Mouse (Mus musculus) induced T-regulatory cell, adult 2 months (primary cell): Measurements from ENCODE around the gene Fbxl8.

Experiments
- DNase-seq: peaks from one replicate; pipeline ENCODE4 v3.0.0-alpha.2; 2012; ENCODE audit warnings: low read depth

Gene Fbxl8

DNA sequence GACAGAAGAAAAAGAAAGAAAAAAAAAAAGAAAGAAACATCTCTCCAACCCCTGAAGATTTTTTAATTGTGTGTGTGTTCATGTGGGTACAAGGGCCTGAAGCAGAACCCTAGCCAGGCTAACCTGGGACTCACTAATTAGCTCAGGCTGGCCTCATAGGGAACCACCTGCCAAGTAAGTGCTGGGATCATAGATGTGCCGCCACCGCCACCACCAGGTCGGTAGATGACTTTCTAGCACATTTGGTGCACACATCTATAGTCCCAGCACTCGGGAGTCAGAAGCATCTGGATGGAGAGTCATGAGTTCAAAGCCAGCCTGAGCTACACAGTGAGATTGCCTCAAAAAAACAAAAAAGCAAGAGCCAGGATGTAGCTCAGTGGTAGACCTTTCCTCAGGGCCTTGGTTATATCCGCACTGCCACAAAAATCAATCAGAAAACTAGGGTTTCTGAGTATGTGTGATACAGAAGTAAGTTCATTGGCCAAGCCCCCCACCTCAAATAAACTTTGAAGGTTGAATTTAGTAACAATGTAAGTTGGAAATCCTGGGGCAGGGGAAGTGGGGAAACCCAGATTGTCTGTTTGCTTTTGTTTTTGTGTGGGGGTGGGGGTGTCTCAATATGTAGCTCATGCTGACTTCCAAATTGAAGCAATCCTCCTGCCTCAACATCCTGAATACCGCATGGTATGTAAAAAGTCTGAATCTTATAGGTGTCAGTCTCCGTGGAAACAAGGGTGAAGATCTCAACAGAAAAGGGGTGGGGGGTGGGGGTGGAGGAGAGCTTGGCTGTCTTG, 6.9 kb upstream of the Fbxl8 start:
- no peak for DNase-seq

DNA sequence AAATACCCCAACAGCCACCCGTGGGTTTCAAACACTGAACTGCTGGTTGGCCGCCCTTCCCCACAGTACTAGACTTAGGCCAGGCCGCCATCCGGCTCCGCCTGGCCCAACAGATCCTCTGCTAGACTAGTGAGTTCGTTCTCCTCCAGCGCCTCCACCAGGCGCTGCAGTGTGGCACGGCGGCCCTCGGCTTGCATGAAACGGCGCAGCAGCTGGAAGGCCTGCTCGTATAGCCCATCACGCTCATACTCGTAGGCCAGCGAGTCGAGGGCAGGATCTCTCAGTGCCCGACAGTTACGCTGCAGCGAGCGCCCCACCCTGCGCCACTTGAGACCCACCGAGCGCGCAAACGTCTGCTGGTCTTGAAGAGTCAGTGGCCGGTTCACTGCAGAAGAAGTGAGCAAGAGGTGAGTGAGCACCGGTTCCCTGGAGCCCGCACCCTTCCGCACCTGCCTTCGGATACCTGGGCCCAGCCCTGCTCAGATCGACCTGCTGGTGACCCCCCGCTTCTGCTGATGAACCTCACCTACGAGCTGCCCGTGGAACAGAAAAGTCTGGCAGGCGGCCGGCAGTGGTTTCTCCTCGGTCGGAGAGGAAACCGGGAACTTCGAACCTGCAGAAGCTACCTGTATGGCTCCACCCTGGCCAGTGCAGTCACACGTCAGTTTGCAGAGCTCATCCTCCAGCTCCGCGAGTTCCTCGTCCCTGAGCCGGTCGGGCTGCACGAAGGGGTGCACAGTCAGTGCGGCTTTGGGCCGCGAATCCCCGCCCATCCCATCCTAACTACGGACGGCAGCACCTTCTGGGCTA, 5.3 kb upstream of the Fbxl8 start:
- DNase-seq = no peak

DNA sequence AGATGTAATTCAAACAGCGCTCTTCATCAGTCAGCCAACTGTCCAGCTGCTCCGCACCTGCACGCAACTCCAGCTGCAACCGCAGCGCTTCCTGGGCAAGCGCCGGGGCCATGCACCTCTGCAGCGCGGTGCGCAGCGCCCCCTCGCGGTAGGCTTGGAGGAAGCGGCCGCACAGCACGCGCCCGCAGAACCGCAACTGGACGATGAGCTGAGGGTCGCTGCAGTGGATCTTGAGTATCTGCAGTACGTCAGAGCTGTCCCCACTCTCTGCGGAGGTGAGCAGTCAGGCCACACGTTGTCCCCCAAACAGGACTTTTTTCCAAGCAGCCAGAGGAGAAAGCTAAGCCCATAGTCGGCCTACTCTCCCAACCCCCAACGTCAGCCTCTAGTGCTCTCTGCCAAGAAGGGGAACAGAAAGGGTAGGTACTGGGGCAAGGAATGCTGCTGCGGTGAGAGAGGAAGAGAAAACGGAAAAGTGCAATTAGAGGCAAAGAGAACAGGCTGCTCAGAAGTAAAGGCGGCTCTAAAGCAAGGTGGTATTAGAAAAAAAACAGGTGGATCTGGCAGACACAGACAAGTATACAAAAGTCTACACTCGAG, 4.6 kb upstream of the Fbxl8 start:
- DNase-seq = peak; percentile 80

DNA sequence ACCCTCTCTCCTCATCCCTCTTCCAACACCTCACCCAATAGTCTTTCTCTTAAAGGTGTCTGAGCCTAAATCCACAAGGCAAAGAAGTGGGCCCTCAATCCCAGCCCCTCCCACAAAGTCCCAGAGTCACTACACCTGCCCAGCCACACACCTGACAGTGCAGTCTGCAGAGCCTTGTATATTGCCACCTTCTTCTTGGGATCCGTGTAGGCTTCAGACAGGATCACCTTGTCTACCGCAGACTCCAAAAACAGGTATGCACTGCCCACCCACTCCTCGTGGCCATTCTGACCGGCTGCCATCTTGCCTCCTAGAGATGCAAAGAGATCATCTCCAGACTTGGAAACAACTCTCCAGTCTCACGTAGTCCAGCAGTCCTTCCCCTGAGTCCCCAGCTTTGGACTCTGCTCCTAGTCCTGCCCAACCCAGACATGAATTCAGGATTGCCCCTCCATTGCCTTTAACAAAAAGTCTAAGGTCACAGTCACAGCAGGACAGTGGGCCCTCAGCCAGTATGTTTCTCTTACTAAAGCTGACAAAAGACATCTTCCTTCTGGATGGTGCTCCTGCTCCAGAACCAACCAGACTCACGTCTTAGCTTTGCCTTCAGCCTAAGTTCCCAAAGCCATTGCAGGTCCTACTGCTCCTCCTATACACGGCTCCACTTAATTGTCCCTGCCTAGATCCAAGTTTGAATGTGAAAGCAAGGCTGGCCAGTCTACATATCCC, 3.9 kb upstream of the Fbxl8 start:
- no peak for DNase-seq

DNA sequence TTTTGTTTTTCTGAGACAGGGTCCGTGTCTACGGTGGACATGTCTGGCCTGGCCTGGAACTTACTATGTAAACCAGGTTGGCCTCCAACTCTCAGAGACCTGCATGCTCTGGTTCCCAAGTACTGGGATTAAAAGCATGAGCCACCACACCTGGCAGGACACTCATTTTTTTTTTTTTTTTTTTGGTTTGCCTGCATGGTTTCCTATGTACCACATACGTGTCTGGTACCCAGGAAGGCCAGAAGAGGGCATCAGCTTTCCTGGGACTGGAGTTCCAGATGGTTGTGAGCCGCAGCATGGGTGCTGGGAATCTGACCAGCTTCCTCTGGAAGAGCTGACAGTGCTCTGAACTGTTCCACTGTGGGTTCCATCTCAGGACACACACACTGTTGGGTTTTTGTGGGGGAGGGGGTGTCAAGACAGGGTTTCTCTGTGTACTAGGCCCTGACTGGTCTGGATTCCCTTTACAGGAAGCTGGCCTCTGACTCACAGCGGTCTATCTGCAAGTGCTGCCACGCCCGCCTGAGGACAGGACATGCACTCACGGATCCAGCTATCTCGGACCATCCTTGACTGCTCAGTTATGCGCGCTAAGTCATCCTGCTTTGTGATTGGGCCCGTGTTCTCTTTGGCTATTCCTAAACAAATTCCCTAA, 3.0 kb upstream of the Fbxl8 start:
- DNase-seq = no peak

DNA sequence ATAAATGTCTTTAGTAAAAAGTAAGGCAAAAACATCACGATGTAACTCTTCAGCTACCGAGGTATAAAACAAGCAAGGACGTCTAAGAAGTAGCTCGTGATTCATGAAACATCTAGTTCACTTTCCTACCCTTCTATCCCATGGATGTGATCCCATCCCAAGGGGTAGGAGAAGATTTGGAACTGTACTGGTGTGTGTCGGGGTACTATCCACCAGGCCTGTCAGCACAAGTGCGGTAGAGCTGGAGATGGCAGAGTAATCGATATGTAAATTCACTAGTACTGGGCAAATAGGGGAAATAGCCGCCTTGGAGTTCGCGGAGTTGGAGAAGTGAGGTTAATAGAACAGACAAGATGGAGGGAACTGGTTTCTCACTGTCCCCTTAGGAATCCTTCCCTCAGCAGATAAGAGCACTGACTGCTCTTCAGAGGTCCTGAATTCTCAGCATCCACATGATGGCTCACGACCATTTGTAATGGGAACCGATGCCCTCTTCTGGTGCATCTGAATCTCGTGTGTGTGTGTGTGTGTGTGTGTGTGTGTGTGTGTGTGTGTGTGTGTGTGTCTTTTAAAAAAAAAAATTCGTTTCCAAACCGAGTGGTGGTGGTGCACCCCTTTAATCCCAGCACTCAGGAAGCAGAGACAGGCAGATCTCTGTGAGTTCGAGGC, 1.1 kb upstream of the Fbxl8 start:
- DNase-seq = peak; percentile 25

DNA sequence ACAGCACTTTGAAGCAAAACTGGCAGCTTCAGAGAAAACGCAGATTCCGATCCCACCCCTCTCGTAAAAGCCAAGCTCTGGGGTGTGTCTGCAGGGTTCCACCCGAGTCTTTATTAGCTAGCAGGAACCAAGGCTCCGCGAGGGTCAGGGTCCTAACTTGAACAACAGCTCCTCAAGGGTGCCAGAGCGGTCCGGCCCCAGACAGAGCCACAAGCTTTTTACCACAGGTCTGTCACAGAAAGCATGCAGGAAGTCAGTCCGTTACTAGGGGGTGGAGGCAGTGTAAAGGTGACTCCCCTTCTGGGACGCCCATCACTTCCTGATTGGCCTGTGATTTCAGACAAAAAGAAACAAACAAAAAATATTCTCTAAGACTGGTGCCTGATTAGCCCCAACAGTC, 680 bp downstream of the Fbxl8 start:
- peak; percentile 88 for DNase-seq

DNA sequence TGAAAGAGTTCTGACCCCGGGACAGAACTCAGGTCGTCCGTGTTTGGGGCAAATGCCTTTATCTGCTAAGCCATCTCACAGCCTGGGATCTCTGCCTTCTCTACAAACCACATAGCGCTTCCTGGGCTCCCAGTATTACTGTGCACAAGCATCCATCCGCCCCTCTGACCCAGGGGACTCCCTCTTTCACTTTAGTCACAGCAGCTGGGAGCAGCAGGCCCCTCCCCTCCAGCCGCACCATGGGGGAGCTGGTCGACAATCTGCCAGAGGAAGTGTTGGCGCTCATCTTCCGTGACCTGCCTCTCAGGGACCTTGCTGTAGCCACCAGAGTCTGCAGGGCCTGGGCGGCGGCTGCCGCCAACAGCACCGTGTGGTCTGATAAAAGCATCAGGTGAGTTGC, 2.3 kb downstream of the Fbxl8 start:
- DNase-seq = peak; percentile 84

DNA sequence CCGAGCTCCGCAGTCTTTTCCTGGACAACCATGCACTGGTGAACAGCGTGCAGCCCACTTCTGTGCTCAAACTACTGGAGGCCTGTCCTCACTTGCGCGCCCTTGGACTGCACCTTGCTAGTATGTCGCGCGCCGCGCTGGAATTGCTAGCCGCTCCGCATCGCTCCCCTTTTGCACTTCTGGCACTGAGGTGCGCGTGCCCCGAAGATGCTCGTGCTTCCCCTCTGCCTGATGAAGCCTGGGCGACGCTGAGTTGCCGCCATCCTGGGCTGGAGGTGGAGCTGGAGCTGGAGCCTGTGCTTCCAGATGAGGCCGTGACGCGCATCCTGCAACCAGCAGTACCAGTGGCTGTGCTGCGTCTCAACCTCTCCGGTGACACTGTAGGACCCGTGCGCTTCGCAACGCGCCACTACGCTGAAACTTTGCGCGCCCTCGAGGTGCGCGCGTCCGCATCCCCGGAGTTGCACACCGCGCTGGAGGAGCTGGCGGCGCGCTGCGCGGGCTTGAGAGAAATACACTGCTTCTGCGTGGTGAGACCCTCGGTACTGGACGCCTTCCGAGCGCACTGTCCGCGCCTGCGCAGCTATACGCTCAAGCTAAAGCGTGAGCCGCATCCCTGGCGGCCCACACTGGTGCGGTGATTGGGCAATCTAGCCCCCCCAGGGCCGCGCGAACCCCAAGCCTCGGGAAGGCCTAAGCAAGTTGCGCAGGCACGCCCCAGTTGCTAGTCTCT, 4.1 kb downstream of the Fbxl8 start:
- no peak for DNase-seq

DNA sequence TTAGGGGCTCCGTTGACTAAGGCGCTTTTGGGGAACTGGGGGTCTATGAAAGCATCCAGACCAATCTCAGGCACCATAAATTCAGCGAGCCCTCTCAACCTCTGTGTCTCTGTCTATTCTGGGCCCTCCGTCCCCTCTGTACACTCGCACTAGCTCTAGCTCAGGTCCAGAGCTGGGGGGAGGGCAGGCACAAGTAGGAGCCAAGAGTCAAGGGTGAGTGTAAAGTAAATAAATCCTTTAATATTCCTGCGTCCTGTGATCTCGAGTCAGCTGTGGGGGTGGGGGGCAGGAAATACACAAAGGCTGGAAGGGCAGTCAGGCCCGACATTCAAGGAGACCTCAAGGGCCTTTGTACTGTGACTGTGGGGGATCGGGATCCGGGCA, 4.6 kb downstream of the Fbxl8 start:
- no peak for DNase-seq

DNA sequence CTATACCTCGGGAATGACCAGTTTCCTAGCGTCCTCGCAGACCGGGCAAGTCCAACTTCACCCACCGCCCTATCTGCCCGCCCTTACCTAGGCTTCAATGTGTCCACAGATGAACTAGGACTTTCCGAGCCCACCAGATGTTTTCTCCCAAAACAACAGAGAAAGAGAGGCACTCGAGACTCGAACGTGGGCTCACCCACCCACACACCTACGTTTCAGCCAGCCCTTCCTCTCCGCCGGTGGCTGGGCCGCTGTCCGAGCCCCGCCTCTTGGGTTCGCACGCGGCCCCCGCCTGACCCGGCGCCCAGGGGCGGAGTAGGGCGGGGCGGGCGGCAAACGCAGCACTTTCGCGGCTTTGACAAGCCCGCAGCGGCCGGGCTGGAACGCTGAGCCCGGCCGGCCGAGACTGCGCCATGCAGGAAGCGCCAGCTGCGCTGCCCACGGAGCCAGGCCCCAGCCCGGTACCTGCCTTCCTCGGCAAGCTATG, 5.1 kb downstream of the Fbxl8 start, which contains the start of gene Hsf4:
Gene Hsf4, plus strand, starts transcription at position 341 of the 487 bp plus-strand sequence.
- DNase-seq = peak; percentile 59

DNA sequence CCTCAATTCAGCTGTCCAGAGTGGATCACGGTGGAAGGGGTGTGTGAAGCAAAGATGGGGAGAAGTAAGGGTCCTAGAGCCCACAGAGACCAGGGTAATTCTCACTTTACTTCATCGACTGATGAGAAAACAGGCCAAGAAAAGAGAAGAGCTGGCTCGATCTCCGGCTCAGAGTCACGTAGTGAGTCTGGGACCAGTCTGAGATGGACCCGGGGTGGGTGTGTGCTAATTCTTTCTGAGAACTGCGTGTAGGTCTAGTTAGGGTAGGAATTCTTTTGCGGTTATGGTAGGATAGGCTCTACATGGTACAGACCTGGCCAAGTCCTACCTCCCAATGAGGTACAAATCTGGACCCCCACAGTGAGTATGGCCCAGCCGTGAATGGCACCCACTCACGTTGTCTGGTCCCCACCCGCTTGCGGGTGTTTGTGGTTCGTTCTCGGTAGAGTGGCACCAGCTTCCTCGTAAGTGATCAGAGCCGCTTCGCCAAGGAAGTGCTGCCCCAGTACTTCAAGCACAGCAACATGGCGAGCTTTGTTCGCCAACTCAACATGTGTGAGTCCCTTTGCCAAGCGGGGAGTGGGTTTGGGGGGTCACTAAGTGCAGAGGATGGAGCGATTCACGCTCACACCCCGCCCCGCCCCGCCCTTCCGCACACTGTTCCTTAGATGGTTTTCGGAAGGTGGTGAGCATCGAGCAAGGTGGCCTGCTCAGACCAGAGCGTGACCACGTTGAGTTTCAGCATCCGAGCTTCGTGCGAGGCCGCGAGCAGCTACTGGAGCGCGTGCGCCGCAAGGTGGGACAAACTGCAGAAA, 5.9 kb downstream of the Fbxl8 start:
- peak; percentile 47 for DNase-seq

DNA sequence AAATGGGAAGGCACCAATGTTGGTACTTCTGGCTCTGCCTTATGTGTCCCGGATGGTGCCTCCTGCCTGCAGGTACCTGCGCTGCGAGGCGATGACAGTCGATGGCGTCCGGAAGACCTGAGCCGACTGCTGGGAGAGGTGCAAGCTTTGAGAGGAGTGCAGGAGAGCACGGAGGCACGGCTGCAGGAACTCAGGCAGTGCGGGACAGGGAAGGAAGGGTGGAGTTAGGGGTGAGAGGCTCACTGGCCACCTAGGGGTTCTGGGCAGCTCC, 6.4 kb downstream of the Fbxl8 start:
- DNase-seq = no peak

DNA sequence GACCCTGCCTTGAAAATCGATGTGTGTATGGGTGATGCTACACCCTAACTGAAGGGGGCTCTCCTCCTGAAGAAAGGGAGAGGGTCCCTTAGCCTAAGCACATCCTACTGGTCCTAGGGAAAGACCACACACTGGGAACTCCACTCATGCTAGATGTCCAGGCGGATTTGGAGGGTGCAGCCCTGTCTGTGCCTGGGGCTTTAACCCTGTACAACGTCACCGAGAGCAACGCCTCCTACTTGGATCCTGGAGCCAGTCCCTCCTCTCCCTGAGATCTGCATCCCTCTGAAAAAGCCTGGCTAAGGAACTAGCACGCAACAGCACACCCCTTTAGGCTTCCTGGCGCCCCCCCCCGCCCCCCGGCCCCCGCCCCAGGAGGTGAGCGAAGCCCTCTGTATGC, 10.9 kb downstream of the Fbxl8 start:
- DNase-seq = no peak

DNA sequence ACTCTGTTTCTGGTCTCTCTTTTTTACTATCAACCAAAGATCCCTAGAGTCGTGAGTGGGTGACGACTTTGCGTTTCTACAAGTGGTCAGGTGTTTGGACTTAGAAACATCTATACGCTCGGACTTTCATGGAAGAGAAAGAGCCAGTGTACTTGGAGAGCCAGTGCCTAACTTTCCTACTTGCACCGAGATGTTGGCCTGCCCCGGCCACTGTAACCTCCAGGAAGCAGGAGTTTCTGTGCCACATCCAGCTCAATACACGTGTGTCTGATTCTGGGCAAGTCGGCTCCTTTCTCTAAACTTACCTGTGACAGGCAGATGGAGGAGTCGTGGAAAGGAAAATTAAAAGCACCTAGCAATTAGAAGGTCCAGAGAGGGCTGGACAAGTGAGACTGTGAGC, 11.4 kb downstream of the Fbxl8 start, which contains the start of gene Nol3:
Gene Nol3, plus strand, starts transcription at position 301 of the 400 bp plus-strand sequence.
- no peak for DNase-seq

DNA sequence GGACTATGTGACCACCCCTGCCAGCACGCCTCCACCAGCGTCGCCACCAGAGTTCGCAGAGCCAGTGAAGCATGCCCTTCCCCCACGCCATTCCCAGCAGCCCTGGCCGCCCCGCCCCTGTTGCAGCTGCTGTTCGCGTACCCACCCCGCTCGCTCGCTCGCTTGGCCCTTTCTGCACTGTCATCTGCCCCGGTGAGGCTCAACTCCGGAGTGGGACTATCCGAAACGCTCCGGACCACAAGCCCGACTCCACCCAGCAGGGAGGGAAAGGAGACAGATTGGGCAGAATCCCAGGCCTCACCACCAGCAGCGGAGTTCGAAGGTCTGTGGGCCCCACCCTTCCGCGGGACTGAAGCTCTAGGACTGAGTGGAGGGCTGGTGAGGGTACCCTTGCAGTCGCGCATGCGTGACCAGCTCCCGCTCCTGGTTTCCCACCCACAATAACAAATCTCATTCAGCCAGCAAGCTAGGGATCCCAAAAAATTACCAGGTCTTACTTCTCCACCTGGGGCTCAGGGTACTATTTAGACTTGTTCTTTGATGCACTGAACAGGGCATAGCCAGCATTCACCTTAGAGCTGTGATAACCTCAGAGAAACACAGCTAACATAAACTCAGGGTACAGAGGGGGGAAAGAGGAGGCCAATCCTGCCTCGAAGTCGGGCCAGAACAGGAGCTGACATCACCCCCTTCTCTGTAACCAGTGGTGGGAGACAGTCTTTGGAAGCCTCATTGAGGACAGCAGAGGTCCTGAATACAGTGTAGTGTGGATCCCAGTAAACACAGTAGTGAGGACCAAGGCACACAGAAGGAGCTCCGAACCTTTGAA, 12.1 kb downstream of the Fbxl8 start:
- DNase-seq = peak; percentile 35

DNA sequence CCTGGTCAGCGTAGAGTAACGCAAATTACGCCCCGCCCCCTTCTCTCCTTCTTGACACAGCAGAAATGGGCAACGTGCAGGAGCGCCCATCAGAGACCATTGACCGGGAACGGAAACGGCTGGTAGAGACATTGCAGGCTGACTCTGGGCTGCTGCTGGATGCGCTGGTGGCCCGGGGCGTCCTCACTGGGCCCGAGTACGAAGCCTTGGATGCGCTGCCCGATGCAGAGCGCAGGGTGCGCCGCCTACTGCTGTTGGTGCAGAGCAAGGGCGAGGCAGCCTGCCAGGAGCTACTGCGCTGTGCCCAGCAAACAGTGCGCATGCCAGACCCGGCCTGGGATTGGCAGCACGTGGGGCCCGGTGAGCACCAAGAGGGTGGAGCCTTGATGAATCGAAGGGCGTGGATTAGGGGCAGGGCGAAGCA, 14.5 kb downstream of the Fbxl8 start:
- peak; percentile 73 for DNase-seq

DNA sequence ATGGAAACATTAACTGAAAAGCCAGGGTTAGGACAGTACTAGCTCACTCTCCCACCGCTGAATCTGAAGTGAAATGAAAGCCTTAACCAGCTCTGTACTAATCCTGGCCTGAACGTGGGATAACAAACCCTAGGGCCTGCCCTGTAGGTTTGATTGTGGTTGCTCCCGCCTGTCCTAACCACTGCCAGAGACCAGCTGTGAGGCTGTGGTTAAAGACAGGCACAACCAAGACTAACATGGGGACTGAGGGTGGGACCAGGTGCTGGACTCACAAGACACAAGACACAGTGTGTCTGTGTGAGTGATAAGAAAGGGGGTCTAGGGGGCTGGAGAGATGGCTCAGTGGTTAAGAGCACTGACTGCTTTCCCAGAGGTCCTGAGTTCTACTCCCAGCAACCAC, 16.1 kb downstream of the Fbxl8 start:
- DNase-seq = no peak

DNA sequence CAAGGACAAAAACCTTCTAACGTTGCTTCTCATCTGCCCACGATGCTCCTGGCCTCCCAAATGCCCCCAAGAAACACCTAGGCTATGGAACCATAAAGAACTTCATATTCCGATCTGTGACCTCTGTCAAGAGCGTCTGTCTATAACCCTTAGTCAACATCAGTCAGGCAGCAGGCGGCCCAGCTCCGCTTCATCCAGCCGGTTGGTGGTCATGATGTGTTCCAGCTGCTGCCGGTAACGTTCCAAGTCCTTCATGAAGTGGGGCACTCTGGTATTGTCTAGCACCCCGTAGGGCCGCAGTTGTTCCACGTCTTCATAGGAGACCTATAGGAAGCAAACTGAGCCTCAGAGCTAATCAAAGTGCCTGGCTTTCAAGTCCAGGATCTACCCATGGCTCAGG, 17.4 kb downstream of the Fbxl8 start:
- DNase-seq = no peak
